Mouse (Mus musculus): Measurements from ENCODE around the gene Vdac1.
"Not testable (repeated sequence)": the region's sequence is repeated elsewhere in the genome, so short reads cannot be mapped to it uniquely, and the experiment has no call there.

Gene Vdac1

DNA sequence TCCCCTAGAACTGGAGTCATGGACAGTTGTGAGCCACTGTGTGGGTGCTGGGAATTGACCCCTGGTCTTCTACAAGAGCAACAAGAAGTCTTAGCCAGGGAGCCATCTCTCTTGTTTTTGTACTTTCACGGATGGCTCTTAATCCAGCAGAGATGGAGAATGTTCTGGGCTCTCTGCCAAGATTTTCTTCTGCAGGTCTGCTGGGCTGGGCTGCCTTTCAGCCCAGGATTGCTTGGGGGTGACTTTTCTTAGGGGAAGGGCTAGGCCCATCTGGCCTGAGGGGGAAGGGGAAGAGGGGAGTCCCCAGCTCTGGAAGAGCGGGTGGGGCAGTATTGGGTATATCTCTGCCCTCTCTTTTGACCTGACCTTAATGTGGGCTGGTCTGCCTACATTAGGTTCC, 9.9 kb downstream of the Vdac1 start:
- DNase-seq (ENCODE audit: low read depth in 2 of 2, low spot score in 2 of 2) = no peak

DNA sequence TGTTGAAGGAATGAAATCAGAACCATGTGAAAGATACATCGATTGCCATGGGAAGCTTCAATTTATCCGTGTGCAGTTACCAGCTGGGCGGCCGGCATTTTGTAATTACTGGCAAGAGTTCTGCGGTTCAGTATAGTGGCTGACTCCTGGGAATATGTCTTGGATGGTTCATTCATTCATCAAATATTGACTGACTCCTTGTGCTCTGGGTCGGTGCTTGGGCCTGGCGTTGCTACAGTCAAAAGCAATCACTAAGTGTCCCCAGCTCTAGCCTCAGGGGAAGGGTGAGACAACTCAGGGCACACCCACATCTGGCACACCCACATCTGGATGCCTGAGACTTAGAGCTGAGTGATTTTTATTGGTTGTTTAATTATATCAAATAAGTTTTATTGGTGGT, 13.2 kb downstream of the Vdac1 start:
- DNase-seq (ENCODE audit: low read depth in 2 of 2, low spot score in 2 of 2) = no peak

DNA sequence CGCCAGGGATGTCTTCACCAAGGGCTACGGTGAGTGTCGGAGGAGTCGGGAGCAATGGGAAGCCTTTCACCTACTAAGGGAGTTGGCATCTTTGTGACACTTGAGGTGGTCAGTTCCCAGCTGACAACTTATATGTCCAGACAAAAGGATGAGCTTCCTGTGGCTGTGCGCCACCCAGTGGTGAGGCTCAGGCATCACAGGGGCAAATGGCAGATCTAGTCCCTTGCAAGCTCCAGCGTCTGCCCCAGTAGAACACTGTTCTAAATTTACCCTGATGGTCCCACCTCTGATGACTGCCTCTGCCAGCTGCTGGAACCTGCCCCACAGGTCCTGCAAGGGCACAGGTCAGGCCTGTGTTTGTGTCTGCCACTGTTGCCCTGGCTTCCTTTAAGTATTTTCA, 13.7 kb downstream of the Vdac1 start:
- DNase-seq (ENCODE audit: low read depth in 2 of 2, low spot score in 2 of 2) = peak; percentile 43 to 54

DNA sequence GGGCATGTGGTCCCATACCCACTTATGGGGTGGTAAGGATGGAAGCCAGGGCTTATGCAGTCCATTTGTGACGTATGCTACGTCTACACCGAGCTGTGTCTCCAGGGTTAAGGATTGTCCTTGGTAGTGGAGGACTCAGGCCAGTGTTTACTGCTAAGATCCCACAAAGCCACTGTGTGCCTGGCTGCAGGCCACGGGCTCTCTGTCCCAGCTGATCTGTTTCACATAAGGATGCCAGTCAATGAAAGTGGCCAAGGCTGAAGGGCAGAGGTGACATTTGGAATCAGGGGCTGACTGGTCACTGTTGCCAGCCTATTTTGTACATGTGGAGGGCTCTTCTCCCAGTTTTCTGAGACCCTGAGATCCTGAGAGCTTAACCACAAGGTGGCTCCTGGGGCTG, 16.9 kb downstream of the Vdac1 start:
- no peak for DNase-seq (ENCODE audit: low read depth in 2 of 2, low spot score in 2 of 2)

DNA sequence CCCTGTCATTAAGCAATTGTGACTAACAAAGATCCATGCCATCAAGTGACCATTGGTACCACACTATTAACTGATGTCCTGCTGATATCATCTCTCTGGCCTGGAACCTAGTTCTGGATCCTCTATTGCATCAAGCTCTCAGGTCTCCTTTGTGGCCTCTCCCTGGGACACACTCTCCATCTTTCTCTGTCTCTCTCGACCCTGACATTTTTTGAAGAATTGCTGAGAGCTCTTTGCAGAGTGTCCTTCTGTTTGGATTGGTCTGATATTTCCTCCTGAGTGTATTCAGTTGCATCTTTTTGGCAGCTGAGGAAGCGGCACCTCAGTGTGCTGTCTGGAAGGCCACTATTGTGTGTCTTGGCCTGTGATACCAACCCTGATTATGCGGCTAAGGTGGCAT, 18.6 kb downstream of the Vdac1 start:
- DNase-seq (ENCODE audit: low read depth in 2 of 2, low spot score in 2 of 2) = no peak

DNA sequence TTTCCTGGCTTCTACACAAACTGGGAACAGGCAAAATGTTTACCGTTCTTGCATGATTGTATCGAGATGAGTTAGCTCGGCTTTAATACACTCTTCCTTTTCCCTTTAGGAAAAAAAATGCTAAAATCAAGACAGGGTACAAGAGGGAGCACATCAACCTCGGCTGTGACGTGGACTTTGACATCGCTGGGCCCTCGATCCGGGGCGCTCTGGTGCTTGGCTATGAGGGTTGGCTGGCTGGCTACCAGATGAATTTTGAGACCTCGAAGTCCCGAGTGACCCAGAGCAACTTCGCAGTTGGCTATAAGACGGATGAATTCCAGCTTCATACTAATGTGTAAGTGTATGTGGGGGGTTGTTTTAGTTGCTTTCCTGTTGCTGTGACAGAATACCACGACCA, 23.1 kb downstream of the Vdac1 start:
- DNase-seq (ENCODE audit: low read depth in 2 of 2, low spot score in 2 of 2) = no peak

DNA sequence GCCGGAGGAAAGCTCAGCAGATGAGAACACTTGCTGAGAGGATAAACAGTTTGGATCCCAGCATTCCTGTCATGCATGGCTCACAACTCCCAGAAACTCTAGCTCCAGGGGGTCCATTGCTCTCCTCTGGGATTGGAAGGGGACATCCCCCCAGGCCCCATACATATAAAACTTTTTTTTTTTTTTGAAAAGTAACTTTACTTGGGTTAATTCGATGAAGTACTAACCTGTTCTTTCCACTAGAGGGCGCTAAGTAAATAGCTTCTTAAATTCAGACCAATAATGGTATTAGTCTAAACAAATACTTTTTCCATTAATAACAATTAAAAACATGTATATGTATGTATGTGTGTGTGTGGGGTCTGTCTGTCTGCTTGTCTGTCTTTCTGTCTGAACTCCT, 24.0 kb downstream of the Vdac1 start:
- DNase-seq (ENCODE audit: low read depth in 2 of 2, low spot score in 2 of 2) = no peak

DNA sequence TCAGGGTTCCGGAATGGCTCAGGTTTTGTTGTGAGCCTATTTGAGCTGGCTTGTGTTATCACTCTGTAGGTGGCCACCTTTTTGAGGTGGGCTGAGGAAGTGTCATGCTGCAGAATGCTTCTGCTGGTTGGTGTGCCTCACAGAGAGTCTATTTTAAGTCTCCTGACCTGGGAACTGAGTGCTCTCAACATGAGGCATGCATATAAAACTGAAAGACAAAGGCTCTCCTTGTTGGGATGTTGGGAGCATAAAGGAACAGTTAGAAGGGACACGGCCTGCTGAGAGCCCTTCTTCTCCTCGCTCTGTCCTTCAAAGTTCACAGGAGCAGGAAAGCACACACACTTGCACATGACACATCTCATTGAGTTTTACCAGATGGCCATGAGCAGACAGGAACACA, 26.2 kb downstream of the Vdac1 start:
- DNase-seq (ENCODE audit: low read depth in 2 of 2, low spot score in 2 of 2) = no peak

DNA sequence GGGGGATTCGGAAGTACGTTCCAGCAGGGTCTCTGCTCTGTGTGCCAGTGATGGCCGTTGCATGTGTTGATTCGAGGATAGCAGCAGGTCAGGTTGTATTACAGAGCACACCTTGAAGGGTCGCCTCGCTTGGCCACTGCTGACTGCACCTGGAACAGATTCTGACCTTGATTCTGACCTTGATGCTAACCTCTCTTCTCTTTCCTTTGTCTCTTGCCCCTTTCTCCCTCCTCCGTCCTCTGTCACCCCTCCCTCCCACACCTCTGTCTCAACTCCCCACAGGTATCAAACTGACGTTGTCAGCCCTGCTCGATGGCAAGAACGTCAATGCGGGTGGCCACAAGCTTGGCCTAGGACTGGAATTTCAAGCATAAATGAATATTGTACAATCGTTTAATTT, 27.5 kb downstream of the Vdac1 start:
- no peak for DNase-seq (ENCODE audit: low read depth in 2 of 2, low spot score in 2 of 2)

DNA sequence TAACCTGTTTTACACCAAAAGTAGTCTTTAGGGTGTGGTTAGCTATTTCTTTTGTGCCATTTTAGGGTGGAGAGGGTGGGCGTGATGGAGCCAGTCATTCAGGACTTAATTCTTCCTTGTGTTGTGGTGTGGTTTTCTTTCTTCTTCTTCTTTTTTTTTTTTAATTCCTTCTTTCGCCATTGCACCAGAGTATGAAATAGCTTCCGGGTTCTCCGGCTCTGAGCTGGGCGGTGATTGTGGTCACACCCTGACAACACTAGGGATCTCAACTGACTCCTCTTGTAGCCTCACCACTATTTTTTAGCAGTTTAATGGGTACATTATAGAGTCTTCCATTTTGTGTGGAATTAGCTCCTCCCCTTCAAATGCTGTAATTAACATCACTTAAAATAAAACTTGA, 28.3 kb downstream of the Vdac1 start:
- not testable (repeated sequence) for DNase-seq (ENCODE audit: low read depth in 2 of 2, low spot score in 2 of 2)

DNA sequence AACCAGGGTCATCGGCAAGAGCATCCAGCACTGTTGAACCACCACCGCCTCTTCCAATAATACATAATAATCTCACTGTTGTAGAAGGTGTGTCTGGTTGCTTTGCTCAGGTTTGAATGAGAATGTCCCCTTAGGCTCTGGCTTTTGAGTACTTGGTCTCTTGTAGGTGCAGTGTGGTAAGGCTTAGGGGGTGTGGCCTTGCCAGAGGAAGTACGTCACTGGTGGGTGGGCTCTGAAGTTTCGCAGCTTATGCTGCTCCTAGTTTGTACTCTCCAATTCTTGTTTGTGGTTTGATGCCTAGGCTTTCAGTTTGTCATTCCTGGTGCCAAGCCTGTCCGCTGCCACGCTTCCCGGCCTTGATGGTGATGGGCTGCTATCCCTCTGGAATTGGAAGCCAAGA, 29.3 kb downstream of the Vdac1 start:
- DNase-seq (ENCODE audit: low read depth in 2 of 2, low spot score in 2 of 2) = no peak

DNA sequence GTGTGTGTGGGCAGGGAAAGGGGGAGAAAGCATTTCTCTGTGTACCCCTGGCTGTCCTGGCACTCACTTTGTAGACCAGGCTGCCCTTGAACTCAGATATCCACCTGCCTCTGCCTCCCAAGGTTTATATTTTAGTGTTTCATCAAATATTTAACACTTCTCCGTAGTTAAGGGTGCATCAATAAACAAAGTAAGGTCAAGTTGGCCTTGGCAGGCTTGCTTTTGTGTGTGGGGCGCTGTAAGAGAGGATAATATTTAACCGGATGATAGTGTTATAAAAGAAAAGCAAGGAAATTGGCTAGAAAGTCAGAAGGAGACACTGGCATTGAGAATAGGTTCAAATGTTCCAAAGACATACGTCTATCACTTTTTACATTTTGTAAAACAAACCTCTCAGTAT, 33.8 kb downstream of the Vdac1 start:
- DNase-seq (ENCODE audit: low read depth in 2 of 2, low spot score in 2 of 2) = no peak

DNA sequence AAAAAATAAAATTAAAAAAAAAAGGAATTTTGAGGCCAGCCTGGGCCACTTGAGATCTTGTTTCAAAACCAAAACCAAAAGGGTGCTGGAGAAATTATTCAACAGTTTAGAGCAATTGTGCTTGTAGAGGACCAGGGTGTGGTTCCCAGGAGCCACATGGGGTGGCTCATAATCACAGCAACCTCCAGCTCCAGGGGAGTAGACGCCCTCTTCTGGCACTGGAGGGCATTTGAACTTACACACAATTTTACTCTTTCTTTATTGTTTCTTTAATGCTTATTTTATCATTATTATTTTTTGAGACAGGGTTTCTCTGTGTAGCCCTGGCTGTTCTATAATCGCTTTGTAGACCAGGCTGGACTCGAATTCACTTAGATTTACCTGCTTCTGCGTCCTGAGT, 34.7 kb downstream of the Vdac1 start:
- no peak for DNase-seq (ENCODE audit: low read depth in 2 of 2, low spot score in 2 of 2)

DNA sequence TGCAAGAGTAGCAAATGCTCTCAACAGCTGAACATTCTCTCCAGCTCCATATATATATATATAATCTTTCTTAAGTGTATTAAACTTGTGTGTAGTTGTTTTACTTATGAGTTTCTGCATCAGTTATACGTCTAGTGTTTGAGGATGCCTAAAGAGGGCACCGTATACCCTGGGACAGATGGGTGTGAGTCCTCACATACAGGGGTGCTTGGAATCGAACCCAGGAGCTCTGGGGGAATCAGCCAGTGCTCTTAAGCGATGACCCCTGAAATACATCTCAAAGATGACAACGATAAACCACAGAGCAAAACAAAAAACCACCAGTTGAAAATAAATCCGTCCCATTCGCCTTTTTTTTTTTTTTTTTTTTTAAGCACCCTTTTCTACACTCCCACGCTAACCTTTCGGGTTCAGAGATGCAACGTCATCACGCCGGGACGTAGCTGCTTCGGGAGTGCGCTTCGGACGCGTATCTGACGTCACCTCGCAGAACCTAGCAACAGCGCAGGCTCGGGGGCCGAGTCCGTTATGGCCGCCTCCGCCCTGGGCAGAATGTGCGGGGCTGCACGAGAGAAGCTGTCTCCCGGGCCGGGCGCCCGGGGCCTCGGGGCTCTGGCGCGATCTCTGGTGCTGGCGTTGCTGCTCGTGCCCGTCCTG, 35.4 kb downstream of the Vdac1 start, which contains the start of gene 9530068E07Rik:
Gene 9530068E07Rik (plus strand): TSS at position 489 of the 657 bp plus-strand sequence.
- peak; percentile 78 to 86 for DNase-seq (ENCODE audit: low read depth in 2 of 2, low spot score in 2 of 2)

DNA sequence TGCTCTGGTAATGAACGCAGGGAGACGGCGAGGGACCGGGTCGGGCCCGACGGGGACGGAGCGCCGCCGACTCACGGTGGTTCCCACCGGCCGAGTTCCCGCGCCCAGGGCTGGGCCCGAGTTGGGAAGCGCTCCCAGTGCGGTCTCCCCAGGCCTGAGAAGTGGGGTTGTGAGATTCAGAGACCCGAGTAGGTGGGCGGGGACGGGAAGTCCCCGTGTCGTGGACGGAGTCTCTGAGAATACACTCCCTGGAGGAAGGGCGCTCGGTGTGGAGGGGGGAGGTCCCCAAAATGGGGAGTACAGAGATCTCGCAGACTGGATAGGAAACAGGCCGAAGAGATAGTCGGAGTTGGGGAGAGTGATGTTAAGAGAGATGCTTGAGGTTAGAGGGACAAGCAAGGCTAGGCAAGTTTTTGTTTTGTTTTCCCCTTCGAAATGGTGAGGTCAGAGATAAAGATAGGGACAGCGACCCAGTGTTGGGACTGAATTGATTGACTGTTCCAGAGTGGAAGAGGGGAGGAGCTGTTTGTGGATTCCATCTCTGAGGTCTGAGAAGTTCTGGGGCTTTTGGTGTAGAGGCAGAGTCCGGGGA, 36.0 kb downstream of the Vdac1 start:
- DNase-seq (ENCODE audit: low read depth in 2 of 2, low spot score in 2 of 2) = peak; percentile 33 to 51

DNA sequence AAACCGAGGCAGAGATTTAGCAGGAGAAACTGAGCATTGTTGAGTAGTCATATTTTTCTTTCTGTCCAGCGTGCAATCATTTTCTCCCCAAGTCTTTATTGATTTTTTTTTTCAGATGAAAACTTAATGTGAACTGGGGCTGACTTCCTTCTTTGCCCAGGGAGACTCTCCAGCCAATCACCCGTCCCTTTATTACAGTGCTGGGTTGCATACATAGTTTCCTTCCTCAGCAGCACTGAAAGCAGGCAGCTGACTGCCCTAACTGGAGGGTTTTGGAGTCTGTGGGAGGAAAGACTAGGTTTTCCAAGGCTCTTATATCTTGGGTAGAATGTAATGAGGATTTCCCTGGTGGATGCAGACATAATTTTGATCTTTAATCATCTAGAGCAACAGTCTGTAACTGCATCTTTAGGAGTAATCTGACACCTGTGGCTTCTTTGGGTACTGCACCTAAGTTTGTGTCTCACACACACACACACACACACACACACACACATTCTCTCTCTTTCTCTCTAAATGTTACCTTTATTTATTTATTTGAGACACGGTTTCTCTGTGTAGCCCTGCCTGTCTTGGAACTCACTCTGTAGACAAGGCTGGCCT, 36.8 kb downstream of the Vdac1 start:
- peak in 1 of 2 experiments; percentile 48 for DNase-seq (ENCODE audit: low read depth in 2 of 2, low spot score in 2 of 2)

DNA sequence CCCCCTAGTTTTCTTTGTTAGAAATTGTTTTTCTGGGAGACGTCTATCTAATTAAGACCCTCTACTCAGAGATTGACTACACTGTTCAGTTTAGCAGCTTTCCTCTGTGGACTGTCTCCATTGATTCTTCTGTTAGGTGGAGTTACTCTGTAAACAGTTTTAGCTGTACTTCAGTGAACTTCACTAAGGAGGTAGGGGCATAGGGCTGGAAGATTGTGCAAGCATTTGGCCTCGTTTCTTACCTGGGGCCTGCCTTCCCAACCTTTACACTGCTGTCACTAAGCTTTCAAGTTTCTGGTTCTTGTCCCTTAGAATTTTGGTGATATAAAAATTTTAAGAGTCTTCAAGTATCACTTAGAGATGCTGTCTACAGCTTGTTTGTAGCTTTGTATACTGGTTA, 40.8 kb downstream of the Vdac1 start:
- no peak for DNase-seq (ENCODE audit: low read depth in 2 of 2, low spot score in 2 of 2)

DNA sequence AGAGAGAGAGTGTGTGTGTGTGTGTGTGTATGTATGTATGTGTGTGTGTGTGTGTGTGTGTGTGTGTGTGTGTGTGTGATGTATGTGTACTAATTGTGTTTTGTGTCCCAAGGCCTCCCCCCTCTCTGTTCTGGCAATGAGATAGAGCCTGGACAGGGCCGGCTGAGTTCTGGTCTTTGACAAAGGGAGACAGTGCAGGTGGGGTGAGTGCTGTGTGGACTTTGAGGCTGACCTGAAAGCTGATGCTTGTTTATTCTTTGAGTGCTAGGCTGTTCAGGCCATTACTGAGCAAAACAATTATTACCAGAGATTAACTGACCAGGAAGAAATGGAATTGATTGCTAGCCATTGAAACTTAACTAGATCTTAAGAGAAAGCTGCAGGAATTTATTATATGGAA, 41.9 kb downstream of the Vdac1 start:
- DNase-seq (ENCODE audit: low read depth in 2 of 2, low spot score in 2 of 2) = no peak

DNA sequence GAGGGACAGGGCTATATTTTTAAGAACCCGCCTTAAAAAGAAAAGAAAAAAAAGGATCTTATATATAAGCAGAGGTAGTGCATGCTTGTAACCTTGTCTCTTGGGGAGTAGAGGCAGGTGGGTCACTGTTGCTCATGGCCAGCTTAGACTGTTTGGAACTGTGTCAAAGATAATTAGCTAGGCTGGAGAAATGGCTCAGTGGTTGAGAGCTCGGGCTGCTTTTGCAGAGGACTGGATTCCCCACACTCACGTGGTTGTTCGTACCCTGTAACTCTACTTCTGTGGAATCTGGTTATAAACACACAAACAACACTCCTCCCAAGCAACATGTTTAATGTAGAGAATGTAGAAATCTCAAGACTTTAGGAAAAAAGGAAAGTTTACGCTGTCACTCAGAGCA, 43.5 kb downstream of the Vdac1 start:
- DNase-seq (ENCODE audit: low read depth in 2 of 2, low spot score in 2 of 2) = no peak

DNA sequence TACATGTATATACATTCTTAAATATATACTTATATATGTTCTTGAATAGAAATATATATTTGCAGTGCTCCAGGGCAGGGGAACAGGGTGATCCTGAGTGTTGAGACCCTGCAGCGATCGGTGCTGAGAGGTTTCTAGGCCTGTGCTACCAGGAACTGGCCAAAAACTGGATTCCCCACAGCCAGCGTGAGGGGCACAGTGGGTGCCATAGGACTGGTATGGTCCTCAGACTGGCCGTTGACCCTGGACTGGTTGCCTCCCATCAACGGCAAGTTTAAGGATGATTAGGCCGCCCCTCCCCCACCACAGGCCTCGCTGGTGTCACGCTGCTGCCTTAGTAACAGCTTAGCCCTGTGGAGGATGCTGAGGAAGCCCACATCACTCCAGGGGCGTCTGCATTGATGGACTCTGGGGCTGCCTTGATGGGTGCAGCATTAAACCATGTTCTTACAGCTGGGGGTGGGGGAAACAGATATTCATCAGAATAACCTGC, 44.6 kb downstream of the Vdac1 start:
- no peak for DNase-seq (ENCODE audit: low read depth in 2 of 2, low spot score in 2 of 2)

DNA sequence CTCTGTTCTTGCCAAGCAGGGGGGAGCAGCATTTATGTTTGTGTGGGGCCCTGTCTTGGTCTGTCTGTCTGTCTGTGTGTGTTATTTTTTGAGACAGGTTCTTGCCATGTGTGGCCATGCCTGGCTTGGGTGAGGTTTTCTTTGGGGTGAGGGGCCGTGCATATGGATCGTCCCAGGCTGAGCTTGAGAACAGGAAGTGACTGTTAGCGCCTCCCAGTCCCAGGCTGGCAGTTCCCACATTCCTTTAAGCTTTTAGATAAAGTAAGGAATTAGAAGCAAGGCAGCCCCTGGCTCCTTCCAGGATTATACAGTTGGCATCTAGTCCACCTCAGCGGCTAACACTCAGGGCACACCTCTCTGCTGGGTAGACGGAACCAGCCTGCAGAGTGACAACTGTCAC, 48.7 kb downstream of the Vdac1 start:
- DNase-seq (ENCODE audit: low read depth in 2 of 2, low spot score in 2 of 2) = no peak

DNA sequence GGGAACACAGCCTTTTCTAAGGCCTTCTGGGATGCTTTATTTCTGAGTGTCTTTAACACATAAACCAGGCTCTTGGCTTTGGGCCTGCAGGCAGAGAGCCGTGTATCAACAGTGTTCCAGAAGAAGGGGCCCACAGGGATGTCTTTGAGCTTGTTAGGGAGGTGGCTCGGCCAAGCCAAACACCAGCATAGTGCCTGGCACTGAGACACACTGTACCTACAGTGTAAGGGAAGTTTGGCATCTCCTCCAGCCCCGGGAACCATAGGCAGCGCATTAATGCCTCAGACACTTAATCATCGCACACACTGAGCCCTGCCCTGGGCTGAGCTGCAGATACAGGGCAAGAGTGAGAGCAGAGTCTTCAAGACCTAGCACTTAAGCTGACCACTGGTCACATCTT, 57.7 kb downstream of the Vdac1 start:
- DNase-seq (ENCODE audit: low read depth in 2 of 2, low spot score in 2 of 2) = no peak

DNA sequence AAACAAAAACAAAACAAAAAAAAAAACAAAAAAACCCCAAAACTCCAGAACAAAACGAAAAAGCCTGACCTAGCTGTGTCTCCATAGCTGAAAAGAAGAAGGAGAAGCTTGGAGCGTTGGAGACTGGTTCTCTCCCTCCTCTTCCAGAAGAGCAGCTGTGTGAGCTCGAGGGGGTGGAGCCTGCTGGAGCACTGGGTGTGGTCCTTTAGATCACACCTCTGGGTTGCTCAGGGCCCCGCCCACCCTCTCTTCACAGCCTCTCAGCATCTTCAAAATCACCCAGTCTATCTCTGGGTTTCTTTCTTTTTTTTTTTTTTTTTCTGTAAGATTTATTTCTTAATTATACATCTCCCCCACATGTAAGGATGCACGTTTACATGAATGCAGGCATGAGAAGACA, 58.6 kb downstream of the Vdac1 start:
- no peak for DNase-seq (ENCODE audit: low read depth in 2 of 2, low spot score in 2 of 2)

Measured in CD8-positive naive resting alpha-beta T cell, adult 2 months (primary cell).